Comparison of ENCODE assay signal across 8 mouse cellular contexts in the genomic region with DNA sequence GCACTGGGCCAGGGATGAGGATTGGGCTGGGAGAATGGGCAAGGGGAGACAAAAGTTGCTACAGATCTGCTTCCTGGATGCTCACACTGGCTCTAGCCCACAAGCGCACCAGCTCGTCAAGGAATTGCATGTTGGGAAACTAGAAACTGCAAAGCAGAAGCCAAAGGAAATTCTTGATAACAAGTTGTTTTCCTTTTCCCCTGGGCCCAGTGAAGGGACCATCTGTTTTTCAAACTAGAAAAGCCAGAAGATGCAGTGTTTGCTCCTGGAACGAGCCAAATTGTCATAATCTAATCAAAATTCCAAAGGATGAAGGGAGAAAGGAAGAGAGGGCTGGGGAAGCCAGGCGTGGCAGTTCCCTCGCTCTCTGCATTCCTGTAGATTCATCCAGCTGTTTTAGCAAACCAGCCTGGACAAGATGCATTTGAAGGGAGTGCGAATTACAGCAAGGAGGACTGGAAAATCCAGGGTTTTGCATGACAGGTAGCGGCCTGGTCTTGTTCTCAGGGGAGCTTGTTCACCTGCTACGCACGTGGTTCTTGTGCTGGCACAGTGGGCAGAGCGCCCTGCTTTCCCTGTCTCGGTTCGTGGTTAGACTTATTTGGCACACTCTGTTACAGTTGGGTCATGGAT.
A peak's percentile ranks its signal among the peaks of the same experiment; 100 is the strongest.
DNase-seq lines count a peak whose midpoint lies in the region; ATAC-seq lines count a peak whose summit lies in the region.

No protein-coding gene starts in this region.

- peak; percentile 18; the same call in 1 of the 2 replicates for ATAC-seq in heart, embryonic 12.5 days (ENCODE audit: insufficient number of reproducible peaks, low FRiP score)
- ATAC-seq in limb, embryonic 12.5 days (ENCODE audit: insufficient number of reproducible peaks, insufficient read depth, low FRiP score, low TSS enrichment, low read depth), result no peak; the same call in 1 of the 2 replicates

- H3K9ac ChIP-seq in heart, embryonic 12.5 days, result no peak overlapping the region
- H3K9ac ChIP-seq in limb, embryonic 12.5 days (replicated peaks), result no peak overlapping the region

- H3K4me1 ChIP-seq in heart, embryonic 12.5 days (replicated peaks), result peaks cover 32% of the 10 kb centered on the region
- peaks cover 21% of the 10 kb centered on the region for H3K4me1 ChIP-seq in limb, embryonic 12.5 days (replicated peaks)

- no peaks in the 10 kb centered on the region for H3K27me3 ChIP-seq in heart, embryonic 12.5 days (replicated peaks)
- no peaks in the 10 kb centered on the region for H3K27me3 ChIP-seq in limb, embryonic 12.5 days

- 58% methylated on average over 12 of the region's 12 CpGs for WGBS in heart, embryonic 12.5 days
- WGBS in limb, embryonic 12.5 days, result 62% methylated on average over 12 of the region's 12 CpGs

- H3K9me3 ChIP-seq in heart, embryonic 12.5 days (replicated peaks), result no peaks in the 10 kb centered on the region
- no peaks in the 10 kb centered on the region for H3K9me3 ChIP-seq in limb, embryonic 12.5 days

- H3K4me3 ChIP-seq in heart, embryonic 12.5 days, result no peak overlapping the region
- H3K4me3 ChIP-seq in limb, embryonic 12.5 days (replicated peaks), result no peak overlapping the region

- no peak overlapping the region; the same call in 1 of the 2 replicates for H3K4me2 ChIP-seq in heart, embryonic 12.5 days
- peak overlapping the region; percentile 19; the same call in 1 of the 2 replicates for H3K4me2 ChIP-seq in limb, embryonic 12.5 days

- peak; percentile 3 for DNase-seq in kidney, adult 11 months
- no peak for DNase-seq in kidney, adult 9 months
- peak; percentile 39 for DNase-seq in brain, embryonic 18.5 days (ENCODE audit: low read depth, low spot score)
- no peak for DNase-seq in urinary bladder, adult 18-20 months (ENCODE audit: low spot score in 2 of 2)
- DNase-seq in layer of hippocampus, adult 8-10 months (ENCODE audit: low spot score in 2 of 2), result no peak
- no peak for DNase-seq in layer of hippocampus, adult 11-12 months (ENCODE audit: low spot score)

- no peaks in the 10 kb centered on the region for H3K36me3 ChIP-seq in heart, embryonic 12.5 days
- H3K36me3 ChIP-seq in limb, embryonic 12.5 days, result no peaks in the 10 kb centered on the region

- peak overlapping the region; percentile 77 for H3K27ac ChIP-seq in heart, embryonic 12.5 days (ENCODE audit: poor library complexity, severe bottlenecking)
- H3K27ac ChIP-seq in limb, embryonic 12.5 days, result peak overlapping the region; percentile 81

Comparison
In these comparisons a context has a peak if more than half of its experiments do, and no peak if none do; other contexts are left out.
1. DNase-seq: peak in kidney, adult 11 months (single experiment) and brain, embryonic 18.5 days (single experiment); none in kidney, adult 9 months (single experiment), urinary bladder, adult 18-20 months (0 of 2), layer of hippocampus, adult 8-10 months (0 of 2) and layer of hippocampus, adult 11-12 months (single experiment).